Mouse (Mus musculus): Measurements from ENCODE around the gene Glis3. TPM values are rescaled to one million over a fixed set of nuclear protein-coding genes. Genes with fewer than 3 reads are reported as not detected.
A peak's percentile ranks its signal among the peaks of the same experiment; 100 is the strongest.

The Glis3 gene
- polyA plus RNA-seq, 2 experiments, result 2.9 to 3.1 TPM

- no peaks in the 10 kb centered on the region for H3K27me3 ChIP-seq (ENCODE audit: control insufficient read depth, insufficient read depth, low read length)
- no peak for TF ChIP-seq POLR2A (IDR thresholded peaks at IDR 0.05; ENCODE audit: borderline replicate concordance, extremely low read depth, insufficient read depth, insufficient read length)
- 0 out of 2 replicates have a peak, but pooled peaks have one; percentile 9 for ATAC-seq (ENCODE audit: low FRiP score, low read depth)
- H3K4me2 ChIP-seq (replicated peaks; ENCODE audit: low read depth, low read length, severe bottlenecking), result no peak overlapping the region
- H3K4me1 ChIP-seq (ENCODE audit: control insufficient read depth, insufficient read depth, low read length), result peaks cover 20% of the 10 kb centered on the region
- no peak overlapping the region for H3K9ac ChIP-seq (ENCODE audit: low read depth, low read length, severe bottlenecking)
- no peak overlapping the region for H3K4me3 ChIP-seq (replicated peaks; ENCODE audit: low read length)
- 40% methylated on average over 10 of the region's 10 CpGs for WGBS
- no peaks in the 10 kb centered on the region for H3K36me3 ChIP-seq (ENCODE audit: control insufficient read depth, insufficient read depth, low read length)
- H3K27ac ChIP-seq (replicated peaks; ENCODE audit: low read depth, low read length), result no peak overlapping the region
- H3K9me3 ChIP-seq (ENCODE audit: control insufficient read depth, low read length), result no peaks in the 10 kb centered on the region
- no peak for DNase-seq (ENCODE audit: low spot score)
These were observed 297.5 kb downstream of the Glis3 start for GRCm38 (mm10) chr19:28382168-28382911.

DNA sequence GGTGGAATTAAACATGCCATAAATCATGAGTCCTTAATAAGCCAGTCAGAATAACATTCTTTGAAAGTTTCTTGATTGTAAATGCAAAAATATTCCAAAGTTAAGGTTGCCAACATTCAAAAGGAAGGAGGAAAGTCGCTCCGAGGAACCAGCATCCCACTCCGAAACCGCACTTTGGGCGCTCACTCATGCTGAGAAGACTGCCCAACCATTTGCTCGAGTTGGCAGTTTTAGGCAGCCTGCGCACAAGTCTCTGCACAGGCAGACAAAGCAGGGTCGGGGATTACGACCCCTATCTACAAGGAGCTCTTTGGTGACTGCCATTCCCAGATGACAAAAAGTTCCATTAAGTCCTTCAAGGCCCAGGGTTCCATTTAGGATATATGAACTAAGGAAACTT lies 298.4 kb downstream of the Glis3 start:
- DNase-seq (ENCODE audit: low spot score), result no peak
- 70% methylated on average over 9 of the region's 9 CpGs for WGBS
- Histone ChIP-seq H3K27ac (replicated peaks; ENCODE audit: low read depth, low read length) (no peak overlapping the region), H3K4me1 (ENCODE audit: control insufficient read depth, insufficient read depth, low read length) (peaks cover 28% of the 10 kb centered on the region), H3K4me3 (replicated peaks; ENCODE audit: low read length) (no peak overlapping the region), H3K36me3 (ENCODE audit: control insufficient read depth, insufficient read depth, low read length) (no peaks in the 10 kb centered on the region), H3K9me3 (ENCODE audit: control insufficient read depth, low read length) (no peaks in the 10 kb centered on the region), H3K4me2 (replicated peaks; ENCODE audit: low read depth, low read length, severe bottlenecking) (no peak overlapping the region), H3K9ac (ENCODE audit: low read depth, low read length, severe bottlenecking) (no peak overlapping the region), H3K27me3 (ENCODE audit: control insufficient read depth, insufficient read depth, low read length) (no peaks in the 10 kb centered on the region)
- ATAC-seq (ENCODE audit: low FRiP score, low read depth), result no peak
- TF ChIP-seq POLR2A (IDR thresholded peaks at IDR 0.05; ENCODE audit: borderline replicate concordance, extremely low read depth, insufficient read depth, insufficient read length), result no peak

GRCm38 (mm10) chr19:28380691-28381262 lies 299.1 kb downstream of the Glis3 start:
- no peak overlapping the region for H3K4me2 ChIP-seq (replicated peaks; ENCODE audit: low read depth, low read length, severe bottlenecking)
- no peaks in the 10 kb centered on the region for H3K9me3 ChIP-seq (ENCODE audit: control insufficient read depth, low read length)
- 61% methylated on average over 9 of the region's 9 CpGs for WGBS
- no peaks in the 10 kb centered on the region for H3K36me3 ChIP-seq (ENCODE audit: control insufficient read depth, insufficient read depth, low read length)
- H3K4me3 ChIP-seq (replicated peaks; ENCODE audit: low read length), result no peak overlapping the region
- ATAC-seq (ENCODE audit: low FRiP score, low read depth), result no peak
- no peaks in the 10 kb centered on the region for H3K27me3 ChIP-seq (ENCODE audit: control insufficient read depth, insufficient read depth, low read length)
- no peak for DNase-seq (ENCODE audit: low spot score)
- H3K27ac ChIP-seq (replicated peaks; ENCODE audit: low read depth, low read length), result no peak overlapping the region
- peaks cover 33% of the 10 kb centered on the region for H3K4me1 ChIP-seq (ENCODE audit: control insufficient read depth, insufficient read depth, low read length)
- TF ChIP-seq POLR2A (IDR thresholded peaks at IDR 0.05; ENCODE audit: borderline replicate concordance, extremely low read depth, insufficient read depth, insufficient read length), result no peak
- no peak overlapping the region for H3K9ac ChIP-seq (ENCODE audit: low read depth, low read length, severe bottlenecking)

DNA sequence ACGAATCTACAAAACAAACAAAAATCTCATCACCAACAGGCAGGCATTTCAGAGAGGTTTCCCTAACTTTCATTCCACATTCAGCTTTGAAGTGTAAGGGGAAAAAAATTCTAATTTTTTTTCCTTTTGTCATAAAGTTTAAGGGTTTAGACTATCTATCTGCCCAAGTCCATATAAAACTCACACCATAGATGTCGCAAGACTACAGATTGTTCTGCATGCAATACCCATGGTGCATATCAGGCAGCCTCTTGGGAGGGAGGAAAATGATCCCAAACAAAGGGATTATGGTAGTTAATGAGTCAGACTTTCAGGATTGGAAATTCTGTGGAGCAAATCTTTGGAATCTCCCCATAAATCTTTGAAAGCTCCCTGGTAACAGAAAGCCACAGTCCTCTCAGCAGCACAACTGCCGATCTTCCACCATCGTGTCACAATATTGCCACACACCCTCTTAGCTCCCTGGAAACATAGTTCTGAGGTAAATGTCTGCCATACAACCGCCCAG lies 302.0 kb downstream of the Glis3 start:
- H3K9me3 ChIP-seq (ENCODE audit: control insufficient read depth, low read length), result no peaks in the 10 kb centered on the region
- no peak for TF ChIP-seq POLR2A (IDR thresholded peaks at IDR 0.05; ENCODE audit: borderline replicate concordance, extremely low read depth, insufficient read depth, insufficient read length)
- no peak for DNase-seq (ENCODE audit: low spot score)
- peaks cover 27% of the 10 kb centered on the region for H3K4me1 ChIP-seq (ENCODE audit: control insufficient read depth, insufficient read depth, low read length)
- H3K36me3 ChIP-seq (ENCODE audit: control insufficient read depth, insufficient read depth, low read length), result no peaks in the 10 kb centered on the region
- no peak overlapping the region for H3K27ac ChIP-seq (replicated peaks; ENCODE audit: low read depth, low read length)
- 58% methylated on average over 5 of the region's 5 CpGs for WGBS
- no peak overlapping the region for H3K4me3 ChIP-seq (replicated peaks; ENCODE audit: low read length)
- no peaks in the 10 kb centered on the region for H3K27me3 ChIP-seq (ENCODE audit: control insufficient read depth, insufficient read depth, low read length)
- H3K4me2 ChIP-seq (replicated peaks; ENCODE audit: low read depth, low read length, severe bottlenecking), result no peak overlapping the region
- H3K9ac ChIP-seq (ENCODE audit: low read depth, low read length, severe bottlenecking), result no peak overlapping the region
- ATAC-seq (ENCODE audit: low FRiP score, low read depth), result no peak

DNA sequence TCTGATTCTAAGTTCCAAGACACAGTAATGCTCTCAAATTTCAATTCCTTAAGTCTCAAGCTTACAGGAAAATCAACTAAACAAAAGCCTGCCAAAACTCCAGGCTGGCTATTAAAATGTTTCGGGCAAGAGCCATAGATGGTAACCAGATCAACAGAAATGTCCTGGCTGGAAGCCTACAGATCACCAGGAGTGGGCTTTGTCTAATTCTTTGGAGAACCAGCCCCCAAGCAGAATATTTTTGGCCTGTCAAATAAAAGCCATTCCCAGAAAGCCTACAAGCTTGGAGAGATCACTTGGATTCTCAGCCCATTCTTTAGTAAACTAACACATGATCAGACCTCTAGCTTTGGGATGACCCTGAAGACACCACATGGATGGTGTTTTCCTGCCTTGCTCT lies 303.5 kb downstream of the Glis3 start:
- H3K9me3 ChIP-seq (ENCODE audit: control insufficient read depth, low read length), result no peaks in the 10 kb centered on the region
- ATAC-seq (ENCODE audit: low FRiP score, low read depth), result no peak

More for the DNA sequence above, 303.5 kb downstream of the Glis3 start:
- Histone ChIP-seq H3K4me3 (replicated peaks; ENCODE audit: low read length) (no peak overlapping the region), H3K9ac (ENCODE audit: low read depth, low read length, severe bottlenecking) (no peak overlapping the region), H3K36me3 (ENCODE audit: control insufficient read depth, insufficient read depth, low read length) (no peaks in the 10 kb centered on the region), H3K27ac (replicated peaks; ENCODE audit: low read depth, low read length) (no peak overlapping the region), H3K4me2 (replicated peaks; ENCODE audit: low read depth, low read length, severe bottlenecking) (no peak overlapping the region), H3K4me1 (ENCODE audit: control insufficient read depth, insufficient read depth, low read length) (peaks cover 15% of the 10 kb centered on the region), H3K27me3 (ENCODE audit: control insufficient read depth, insufficient read depth, low read length) (no peaks in the 10 kb centered on the region)
- DNase-seq (ENCODE audit: low spot score), result peak; percentile 69
- WGBS, result 27% methylated on average over 1 of the region's 1 CpGs
- no peak for TF ChIP-seq POLR2A (IDR thresholded peaks at IDR 0.05; ENCODE audit: borderline replicate concordance, extremely low read depth, insufficient read depth, insufficient read length)
